Mouse (Mus musculus): Measurements from ENCODE around the gene Ush2a. TPM values are rescaled to one million over a fixed set of nuclear protein-coding genes. Genes with fewer than 3 reads are reported as not detected.

The Ush2a gene
- polyA plus RNA-seq, 1 experiment: not detected

GRCm38 (mm10) chr1:188606450-188606849, 344.6 kb downstream of the Ush2a start:
- TF ChIP-seq POLR2A (IDR thresholded peaks at IDR 0.05; ENCODE audit: low read depth, low read length): no peak
- TF ChIP-seq CTCF (conservative IDR thresholded peaks at IDR 0.05; ENCODE audit: insufficient read depth, insufficient read length, low read depth, low read length): no peak
- no peak overlapping the region for H3K27ac ChIP-seq (ENCODE audit: insufficient read depth, low read depth, low read length)
- DNase-seq: no peak
- no peak overlapping the region for H3K4me3 ChIP-seq (ENCODE audit: insufficient read depth, low read depth, low read length)
- H3K36me3 ChIP-seq (ENCODE audit: control insufficient read depth, insufficient read depth, low read length): no peaks in the 10 kb centered on the region
- H3K4me1 ChIP-seq (ENCODE audit: control insufficient read depth, insufficient read depth, low read length): no peaks in the 10 kb centered on the region
- H3K27me3 ChIP-seq (replicated peaks; ENCODE audit: control insufficient read depth, insufficient read depth, low read length): no peaks in the 10 kb centered on the region

- DNase-seq: no peak
- TF ChIP-seq POLR2A (IDR thresholded peaks at IDR 0.05; ENCODE audit: low read depth, low read length) (no peak), CTCF (conservative IDR thresholded peaks at IDR 0.05; ENCODE audit: insufficient read depth, insufficient read length, low read depth, low read length) (no peak)
- Histone ChIP-seq H3K4me1 (ENCODE audit: control insufficient read depth, insufficient read depth, low read length) (no peaks in the 10 kb centered on the region), H3K36me3 (ENCODE audit: control insufficient read depth, insufficient read depth, low read length) (no peaks in the 10 kb centered on the region), H3K27ac (ENCODE audit: insufficient read depth, low read depth, low read length) (no peak overlapping the region), H3K27me3 (replicated peaks; ENCODE audit: control insufficient read depth, insufficient read depth, low read length) (no peaks in the 10 kb centered on the region), H3K4me3 (ENCODE audit: insufficient read depth, low read depth, low read length) (no peak overlapping the region)
- WGBS: 47% methylated on average over 5 of the region's 5 CpGs
Observed at GRCm38 (mm10) chr1:188616547-188616946, 354.7 kb downstream of the Ush2a start.

- no peaks in the 10 kb centered on the region for H3K36me3 ChIP-seq (ENCODE audit: control insufficient read depth, insufficient read depth, low read length)
- H3K4me3 ChIP-seq (ENCODE audit: insufficient read depth, low read depth, low read length): no peak overlapping the region
- DNase-seq: peak; percentile 1
- peak; percentile 42 for TF ChIP-seq CTCF (conservative IDR thresholded peaks at IDR 0.05; ENCODE audit: insufficient read depth, insufficient read length, low read depth, low read length)
- TF ChIP-seq POLR2A (IDR thresholded peaks at IDR 0.05; ENCODE audit: low read depth, low read length): no peak
- no peaks in the 10 kb centered on the region for H3K4me1 ChIP-seq (ENCODE audit: control insufficient read depth, insufficient read depth, low read length)
- H3K27ac ChIP-seq (ENCODE audit: insufficient read depth, low read depth, low read length): no peak overlapping the region
- no peaks in the 10 kb centered on the region for H3K27me3 ChIP-seq (replicated peaks; ENCODE audit: control insufficient read depth, insufficient read depth, low read length)
- 44% methylated on average over 4 of the region's 4 CpGs for WGBS
Observed at GRCm38 (mm10) chr1:188633736-188634135, 371.9 kb downstream of the Ush2a start.

- Histone ChIP-seq H3K4me1 (ENCODE audit: control insufficient read depth, insufficient read depth, low read length) (no peaks in the 10 kb centered on the region), H3K36me3 (ENCODE audit: control insufficient read depth, insufficient read depth, low read length) (no peaks in the 10 kb centered on the region), H3K27ac (ENCODE audit: insufficient read depth, low read depth, low read length) (no peak overlapping the region), H3K4me3 (ENCODE audit: insufficient read depth, low read depth, low read length) (no peak overlapping the region), H3K27me3 (replicated peaks; ENCODE audit: control insufficient read depth, insufficient read depth, low read length) (no peaks in the 10 kb centered on the region; the same call in 1 of the 2 replicates)
- TF ChIP-seq POLR2A (IDR thresholded peaks at IDR 0.05; ENCODE audit: low read depth, low read length) (no peak), CTCF (conservative IDR thresholded peaks at IDR 0.05; ENCODE audit: insufficient read depth, insufficient read length, low read depth, low read length) (no peak)
- no peak for DNase-seq
Observed at GRCm38 (mm10) chr1:188639666-188640065, 377.8 kb downstream of the Ush2a start.

- H3K4me3 ChIP-seq (ENCODE audit: insufficient read depth, low read depth, low read length): no peak overlapping the region
- no peak for DNase-seq
- no peaks in the 10 kb centered on the region; the same call in 1 of the 2 replicates for H3K27me3 ChIP-seq (replicated peaks; ENCODE audit: control insufficient read depth, insufficient read depth, low read length)
- whole genome bisulfite sequencing: 87% methylated on average over 3 of the region's 3 CpGs
- TF ChIP-seq POLR2A (IDR thresholded peaks at IDR 0.05; ENCODE audit: low read depth, low read length): no peak
- TF ChIP-seq CTCF (conservative IDR thresholded peaks at IDR 0.05; ENCODE audit: insufficient read depth, insufficient read length, low read depth, low read length): no peak
- H3K27ac ChIP-seq (ENCODE audit: insufficient read depth, low read depth, low read length): no peak overlapping the region
- no peaks in the 10 kb centered on the region for H3K4me1 ChIP-seq (ENCODE audit: control insufficient read depth, insufficient read depth, low read length)
- no peaks in the 10 kb centered on the region for H3K36me3 ChIP-seq (ENCODE audit: control insufficient read depth, insufficient read depth, low read length)
Observed at GRCm38 (mm10) chr1:188643156-188643555, 381.3 kb downstream of the Ush2a start.

- Histone ChIP-seq H3K27me3 (replicated peaks; ENCODE audit: control insufficient read depth, insufficient read depth, low read length) (no peaks in the 10 kb centered on the region), H3K4me1 (ENCODE audit: control insufficient read depth, insufficient read depth, low read length) (no peaks in the 10 kb centered on the region), H3K4me3 (ENCODE audit: insufficient read depth, low read depth, low read length) (no peak overlapping the region), H3K36me3 (ENCODE audit: control insufficient read depth, insufficient read depth, low read length) (no peaks in the 10 kb centered on the region), H3K27ac (ENCODE audit: insufficient read depth, low read depth, low read length) (no peak overlapping the region)
- TF ChIP-seq CTCF (conservative IDR thresholded peaks at IDR 0.05; ENCODE audit: insufficient read depth, insufficient read length, low read depth, low read length) (no peak), POLR2A (IDR thresholded peaks at IDR 0.05; ENCODE audit: low read depth, low read length) (no peak)
- no peak for DNase-seq
- WGBS: 85% methylated on average over 3 of the region's 3 CpGs
Observed at GRCm38 (mm10) chr1:188653001-188653400, 391.2 kb downstream of the Ush2a start.

GRCm38 (mm10) chr1:188656121-188656520, 394.3 kb downstream of the Ush2a start:
- DNase-seq: no peak
- Histone ChIP-seq H3K4me3 (ENCODE audit: insufficient read depth, low read depth, low read length) (no peak overlapping the region), H3K36me3 (ENCODE audit: control insufficient read depth, insufficient read depth, low read length) (no peaks in the 10 kb centered on the region), H3K4me1 (ENCODE audit: control insufficient read depth, insufficient read depth, low read length) (no peaks in the 10 kb centered on the region), H3K27me3 (replicated peaks; ENCODE audit: control insufficient read depth, insufficient read depth, low read length) (no peaks in the 10 kb centered on the region), H3K27ac (ENCODE audit: insufficient read depth, low read depth, low read length) (no peak overlapping the region)
- 91% methylated on average over 12 of the region's 12 CpGs for whole genome bisulfite sequencing
- no peak for TF ChIP-seq POLR2A (IDR thresholded peaks at IDR 0.05; ENCODE audit: low read depth, low read length)

GRCm38 (mm10) chr1:188659159-188659558, 397.3 kb downstream of the Ush2a start:
- H3K27me3 ChIP-seq (replicated peaks; ENCODE audit: control insufficient read depth, insufficient read depth, low read length): peaks cover 1% of the 10 kb centered on the region; the same call in 1 of the 2 replicates
- TF ChIP-seq CTCF (conservative IDR thresholded peaks at IDR 0.05; ENCODE audit: insufficient read depth, insufficient read length, low read depth, low read length) (no peak), POLR2A (IDR thresholded peaks at IDR 0.05; ENCODE audit: low read depth, low read length) (no peak)
- DNase-seq: peak; percentile 4
- 60% methylated on average over 3 of the region's 3 CpGs for WGBS
- no peaks in the 10 kb centered on the region for H3K36me3 ChIP-seq (ENCODE audit: control insufficient read depth, insufficient read depth, low read length)
- no peaks in the 10 kb centered on the region for H3K4me1 ChIP-seq (ENCODE audit: control insufficient read depth, insufficient read depth, low read length)
- no peak overlapping the region for H3K27ac ChIP-seq (ENCODE audit: insufficient read depth, low read depth, low read length)
- H3K4me3 ChIP-seq (ENCODE audit: insufficient read depth, low read depth, low read length): no peak overlapping the region

Data from kidney, adult 2 months (tissue).